Mouse (Mus musculus): ENCODE measurements around the gene Serpinf2. TPM values are rescaled to one million over a fixed set of nuclear protein-coding genes. Genes with fewer than 3 reads are reported as not detected.

The Serpinf2 gene
- under 1 TPM in 1 of 2 experiments, not detected in 1; 0.67 TPM for total RNA-seq (2023)

GRCm38 (mm10) chr11:75439363-75439762 is at the start of gene Serpinf2:
Serpinf2 (minus strand) TSS chr11:75439591.

DNA sequence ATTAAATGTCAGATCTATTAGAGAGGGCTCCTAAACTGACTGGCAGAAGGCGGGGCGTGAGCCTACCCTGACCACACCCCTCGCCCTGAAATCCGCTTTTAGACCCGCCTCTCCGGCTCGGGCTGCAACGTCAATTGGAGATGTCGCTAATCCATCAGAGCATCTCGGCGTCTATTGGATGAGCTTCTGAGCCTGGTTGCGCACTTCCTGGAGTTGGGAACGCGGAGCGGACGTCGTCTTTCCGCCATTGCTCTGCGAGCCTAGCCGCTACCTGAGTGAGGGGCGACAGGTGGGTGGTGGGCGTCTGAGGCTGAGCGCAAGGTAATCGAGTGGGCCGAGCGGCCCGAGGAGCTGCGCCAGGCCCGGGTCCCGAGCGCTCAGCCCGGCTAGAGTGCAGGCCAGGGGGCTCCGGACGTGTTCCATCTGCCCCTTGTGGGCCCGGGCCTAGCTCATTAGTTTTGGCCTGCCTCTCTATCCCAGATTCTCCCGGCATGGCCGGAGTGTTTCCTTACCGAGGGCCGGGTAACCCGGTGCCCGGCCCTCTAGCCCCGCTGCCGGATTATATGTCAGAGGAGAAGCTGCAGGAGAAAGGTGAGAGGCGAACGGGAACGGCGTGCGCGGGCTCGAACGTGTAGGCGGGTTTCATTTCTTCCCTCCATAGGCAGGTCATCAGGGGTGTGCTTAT is 47.4 kb upstream of the Serpinf2 start, which contains the start of gene Prpf8:
Gene Prpf8 (plus strand): TSS at position 216 of the 685 bp plus-strand sequence.

GRCm38 (mm10) chr11:75460844-75461742 is 21.7 kb upstream of the Serpinf2 start, which contains the start of gene Tlcd2:
Tlcd2 (plus strand) TSS chr11:75461715.

DNA sequence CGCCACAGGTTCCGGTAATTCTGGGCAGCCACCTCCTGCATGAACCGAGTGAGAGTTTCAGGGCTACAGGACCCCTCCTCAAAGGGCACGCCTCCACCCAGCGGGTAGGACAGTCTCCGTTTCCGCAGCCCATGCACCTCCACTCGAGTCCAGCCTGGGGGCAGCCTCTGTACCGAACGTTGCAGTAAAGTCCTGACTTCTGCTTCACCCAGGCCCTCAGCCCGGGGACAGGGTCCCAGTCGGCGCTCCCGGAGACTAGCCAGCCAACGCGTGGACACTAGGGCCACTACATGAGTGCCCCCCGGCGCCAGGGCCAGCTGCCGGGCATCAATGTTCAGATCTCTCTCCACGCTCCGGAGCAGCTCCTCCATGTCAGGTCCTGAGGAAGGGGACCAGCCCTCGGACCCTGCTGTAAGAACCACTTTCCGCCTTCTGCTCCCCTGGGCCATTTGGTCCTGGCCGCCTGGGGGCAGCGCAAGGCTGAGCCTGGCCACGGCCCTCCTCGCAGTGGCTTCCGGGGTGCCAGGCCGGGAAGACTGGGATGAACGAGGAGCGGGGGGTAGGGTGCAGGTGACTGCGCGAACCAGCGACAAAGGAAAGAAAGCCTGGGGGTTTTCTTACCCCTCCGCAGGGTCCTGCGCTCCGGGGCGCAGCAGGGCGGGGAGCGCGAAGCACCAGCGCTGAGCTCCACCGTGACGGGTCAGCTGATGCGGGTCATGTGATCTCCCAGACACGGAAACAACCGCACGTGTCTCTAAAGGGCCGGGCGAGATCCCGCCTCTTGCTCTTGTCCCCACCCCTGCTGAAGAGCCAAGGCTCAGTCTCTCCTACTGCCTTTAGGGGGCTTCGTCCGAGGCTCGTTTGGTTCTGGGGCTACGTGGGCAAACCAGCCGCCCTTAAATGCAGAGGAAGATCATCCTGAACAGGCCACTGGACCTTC is 14.9 kb upstream of the Serpinf2 start, which contains the start of gene Wdr81:
Gene Wdr81 (minus strand): TSS at position 727 of the 940 bp plus-strand sequence.

DNA sequence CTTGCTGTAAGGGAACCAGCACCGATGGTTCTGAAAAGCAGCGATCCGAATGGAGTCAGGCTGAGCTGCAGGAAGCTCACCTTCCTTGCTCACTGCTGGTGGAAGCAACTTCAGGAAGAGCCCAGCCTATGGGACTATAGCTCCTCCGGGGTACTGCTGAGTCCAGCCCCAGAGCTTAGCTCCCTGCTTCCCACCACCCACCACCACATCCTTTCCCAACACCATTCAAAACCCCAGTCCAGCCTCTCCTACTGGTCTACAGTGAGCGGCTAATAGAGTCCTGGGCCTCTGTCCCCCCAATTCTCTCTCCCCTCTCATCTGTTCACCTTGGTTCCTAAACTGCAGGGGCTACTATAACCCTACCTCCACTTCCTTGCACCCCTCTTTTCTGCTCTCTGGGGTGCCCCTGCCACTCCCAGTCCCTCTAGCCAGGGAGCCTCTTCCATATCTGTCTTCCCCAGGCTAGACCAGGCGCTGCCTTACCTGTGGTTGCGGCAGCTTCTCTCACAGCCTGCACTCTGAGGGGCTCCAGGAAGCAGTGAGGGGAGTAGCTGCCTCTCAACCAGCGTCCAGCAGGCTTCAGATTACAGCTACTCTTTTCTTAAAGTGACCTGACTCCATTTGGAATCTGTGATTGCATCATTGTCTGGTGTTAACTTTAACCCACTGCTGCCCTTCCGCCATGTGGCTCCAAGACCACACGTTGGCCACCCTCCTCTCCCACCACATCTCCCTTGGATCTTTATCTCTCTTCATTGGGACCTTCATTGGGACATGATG is 17.2 kb downstream of the Serpinf2 start, which contains the start of gene Serpinf1:
Gene Serpinf1 (minus strand): TSS at position 689 of the 780 bp plus-strand sequence.

Other genes with a start within 250 kb of the Serpinf2 start
- 10 to 100 TPM; 21.2 to 23.1 TPM for gene Dph1, start 248.3 kb downstream of the Serpinf2 start, total RNA-seq (2023)
- gene Rtn4rl1, start 245.8 kb downstream of the Serpinf2 start, total RNA-seq (2023), result 10 to 100 TPM; 18.1 to 18.7 TPM
- gene Rpa1, start 91.3 kb downstream of the Serpinf2 start, total RNA-seq (2023), result 100 to 1,000 TPM; 155 to 156 TPM
- gene Smyd4, start 91.2 kb downstream of the Serpinf2 start, total RNA-seq (2023), result 10 to 100 TPM; 11.6 to 14.8 TPM
- not detected for gene Serpinf1, start 16.9 kb downstream of the Serpinf2 start, total RNA-seq (2023)
- gene Wdr81, start 15.1 kb upstream of the Serpinf2 start, total RNA-seq (2023), result 10 to 100 TPM; 26.9 to 27.0 TPM
- 1 to 10 TPM in 1 of 2 experiments, not detected in 1; 2.0 TPM for gene Tlcd2, start 22.1 kb upstream of the Serpinf2 start, total RNA-seq (2023)
- 100 to 1,000 TPM; 193 to 211 TPM for gene Prpf8, start 47.2 kb upstream of the Serpinf2 start, total RNA-seq (2023)
- not detected for gene Rilp, start 70.5 kb upstream of the Serpinf2 start, total RNA-seq (2023)
- gene Scarf1, start 73.9 kb upstream of the Serpinf2 start, total RNA-seq (2023), result under 1 TPM in 1 of 2 experiments, not detected in 1; 0.21 TPM
- 10 to 100 TPM; 67.1 to 70.3 TPM for gene Slc43a2, start 92.1 kb upstream of the Serpinf2 start, total RNA-seq (2023)
- 100 to 1,000 TPM; 226 to 230 TPM for gene Pitpna, start 148.5 kb upstream of the Serpinf2 start, total RNA-seq (2023)
- 100 to 1,000 TPM; 109 to 130 TPM for gene Inpp5k, start 191.4 kb upstream of the Serpinf2 start, total RNA-seq (2023)
- gene Myo1c, start 210.9 kb upstream of the Serpinf2 start, total RNA-seq (2023), result 10 to 100 TPM; 11.1 to 14.5 TPM
- 10 to 100 TPM; 52.4 to 57.7 TPM for gene Crk, start 239.7 kb upstream of the Serpinf2 start, total RNA-seq (2023)